Mouse (Mus musculus) MEL-GATA-1-ER (cell line): ENCODE data around the gene Slamf7.

Experiments
- DNase-seq: peaks from one replicate; pipeline ENCODE4 v3.0.0-alpha.2; 2012; ENCODE audit warnings: low read depth; ENCODE audit errors: extremely low read depth

Gene Slamf7

GRCm38 (mm10) chr1:171637101-171637500 lies 15.7 kb downstream of the Slamf7 start:
- no peak for DNase-seq

- DNase-seq: no peak
These were observed 17.1 kb downstream of the Slamf7 start for GRCm38 (mm10) chr1:171635696-171636095.

GRCm38 (mm10) chr1:171631447-171631846 lies 21.4 kb downstream of the Slamf7 start:
- peak; percentile 51 for DNase-seq

DNA sequence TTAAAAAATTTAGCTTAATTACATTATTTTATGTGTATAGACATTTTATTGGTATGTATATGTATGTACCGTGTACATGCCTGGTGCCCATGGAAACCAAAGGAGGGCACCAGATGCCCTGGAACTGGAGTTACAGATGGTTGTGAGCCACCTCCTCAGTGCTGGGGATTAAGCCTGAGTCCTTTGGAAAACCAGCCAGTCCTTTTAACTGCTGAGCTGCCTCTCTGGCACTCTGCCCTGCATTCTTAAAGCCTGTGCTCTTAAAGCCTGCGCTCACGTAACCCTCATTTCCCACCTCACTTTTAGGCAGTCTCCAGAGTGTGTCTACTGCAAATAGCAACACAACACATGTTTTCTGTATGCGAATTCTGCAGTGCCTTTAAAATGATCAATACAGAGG lies 21.9 kb downstream of the Slamf7 start:
- no peak for DNase-seq

DNA sequence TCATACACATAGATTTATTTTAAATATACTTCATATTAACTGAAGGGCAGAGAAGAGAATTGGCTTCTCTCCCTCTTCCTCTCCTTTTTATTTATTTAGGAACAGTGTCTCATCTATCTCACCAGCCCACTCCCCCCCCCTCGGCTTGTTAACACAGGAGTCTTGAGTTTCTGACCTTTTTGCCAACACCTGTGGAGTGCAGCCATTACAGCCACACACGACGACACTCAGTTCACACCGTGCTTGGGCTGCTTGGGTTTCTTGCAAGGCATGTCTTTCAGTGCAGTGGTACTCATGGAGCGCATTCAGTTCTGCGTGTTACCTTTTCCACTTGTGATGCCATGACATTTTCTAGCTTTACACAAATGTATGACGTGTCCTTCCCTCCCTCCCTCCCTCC lies 22.8 kb downstream of the Slamf7 start:
- DNase-seq: no peak

DNA sequence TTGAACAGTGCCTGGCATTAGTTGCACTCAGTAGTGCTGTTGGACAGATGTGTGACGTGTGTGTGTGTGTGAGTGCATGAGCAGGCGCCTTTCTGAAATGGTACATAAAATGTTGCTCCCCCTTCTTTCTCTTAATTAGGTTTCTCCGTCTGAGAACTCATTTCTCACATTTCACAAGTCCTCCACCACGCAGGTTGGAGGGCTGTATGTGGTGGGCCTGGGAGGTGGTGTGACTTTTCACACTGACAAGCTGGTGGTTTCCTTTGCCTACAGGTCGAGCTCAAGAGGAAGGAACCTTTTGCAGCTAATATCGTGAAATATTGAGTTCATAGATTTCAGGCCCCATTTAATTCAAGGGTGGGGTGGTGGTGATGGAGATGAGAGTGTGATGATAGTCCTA lies 23.7 kb downstream of the Slamf7 start:
- DNase-seq: no peak

DNA sequence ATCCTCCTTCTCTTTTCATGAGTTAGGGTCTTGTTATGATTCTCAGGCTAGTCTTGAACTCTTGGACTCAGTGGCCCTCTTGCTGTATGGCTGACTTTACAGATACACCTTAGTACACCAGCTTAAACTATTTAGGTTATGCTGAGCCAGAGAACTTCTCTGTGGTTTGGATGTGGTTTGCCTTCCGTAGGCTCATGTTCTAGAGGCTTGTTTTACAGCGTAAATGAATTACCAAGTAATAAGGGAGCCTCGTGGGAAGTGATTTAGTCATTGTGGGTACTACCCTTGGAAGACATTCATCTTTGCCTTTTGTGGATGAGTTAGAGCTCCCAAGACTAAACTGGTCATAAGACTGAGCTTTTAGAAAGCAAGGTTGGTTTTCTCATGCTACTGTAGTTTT lies 25.0 kb downstream of the Slamf7 start:
- no peak for DNase-seq

DNA sequence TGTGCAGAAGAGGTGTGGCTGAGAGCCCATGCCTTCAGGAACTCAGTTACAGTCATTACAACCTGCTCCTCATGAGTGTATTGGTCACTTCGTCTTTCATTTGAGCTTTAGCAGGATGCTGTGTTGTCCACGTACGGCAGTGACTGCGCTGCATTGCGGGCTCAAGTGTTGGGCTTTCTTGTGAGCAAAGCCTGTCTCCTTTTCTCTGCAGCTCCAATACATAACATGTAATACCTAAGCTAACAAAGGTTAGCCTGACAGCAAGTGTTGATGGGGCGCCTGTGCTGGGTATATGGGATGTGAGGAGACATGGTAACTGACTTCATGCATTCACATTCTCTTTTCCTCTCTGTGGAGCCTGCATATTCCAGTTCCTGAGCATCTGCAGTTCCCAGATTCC lies 32.7 kb downstream of the Slamf7 start:
- DNase-seq: no peak

- no peak for DNase-seq
These were observed 33.2 kb downstream of the Slamf7 start for GRCm38 (mm10) chr1:171619645-171620044.

DNA sequence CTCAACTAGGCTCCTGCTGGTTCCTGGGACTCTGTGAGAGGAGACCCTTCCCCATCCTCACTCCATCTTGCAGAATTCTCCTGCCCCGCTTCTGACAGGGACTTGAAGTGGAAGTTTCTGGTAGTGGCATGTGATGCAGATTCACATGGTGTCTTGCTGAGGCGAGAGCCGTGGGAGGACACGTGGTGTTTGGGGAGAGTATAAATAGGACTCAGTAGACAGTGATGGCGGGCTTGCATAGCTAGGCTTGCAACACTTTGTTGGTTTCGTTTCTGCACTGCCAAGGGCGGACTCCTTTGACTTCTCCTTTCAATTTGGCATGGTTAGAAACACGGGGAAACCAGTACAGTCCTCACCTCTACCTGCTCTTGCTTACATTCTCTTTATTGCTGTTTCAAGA lies 33.8 kb downstream of the Slamf7 start:
- DNase-seq: no peak

DNA sequence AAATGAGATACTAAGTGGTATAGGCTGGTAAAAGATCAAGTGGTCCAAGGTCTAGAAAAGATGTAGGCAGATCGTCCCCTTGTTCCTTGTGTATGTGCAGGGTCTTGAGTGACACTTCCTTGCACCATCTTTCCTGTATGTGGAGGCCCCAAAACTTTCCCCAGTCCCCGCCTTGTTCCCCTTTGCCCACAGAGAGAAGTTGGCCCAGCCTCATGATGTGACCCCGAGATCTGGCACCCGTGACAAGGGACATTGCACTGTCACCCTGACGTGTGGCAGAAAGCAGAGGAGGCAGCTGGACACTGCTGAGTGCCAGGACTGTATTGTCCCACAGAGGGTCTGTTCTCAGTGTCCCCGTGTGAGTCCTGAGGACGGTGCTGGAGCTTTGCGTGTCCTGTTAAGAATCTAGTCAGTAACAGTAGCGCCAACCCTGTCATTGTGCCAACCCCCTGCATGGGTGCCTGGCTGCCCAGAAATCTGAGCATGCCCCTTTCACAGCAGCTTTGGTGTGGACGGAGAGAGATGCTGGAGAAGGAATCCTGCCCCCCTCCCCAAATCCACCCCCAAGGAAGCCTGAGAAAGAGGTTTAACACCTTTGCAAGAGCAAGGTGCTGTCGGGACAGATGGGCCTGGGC lies 35.8 kb downstream of the Slamf7 start:
- no peak for DNase-seq

- DNase-seq: peak; percentile 26
These were observed 38.9 kb downstream of the Slamf7 start for GRCm38 (mm10) chr1:171613962-171614361.

DNA sequence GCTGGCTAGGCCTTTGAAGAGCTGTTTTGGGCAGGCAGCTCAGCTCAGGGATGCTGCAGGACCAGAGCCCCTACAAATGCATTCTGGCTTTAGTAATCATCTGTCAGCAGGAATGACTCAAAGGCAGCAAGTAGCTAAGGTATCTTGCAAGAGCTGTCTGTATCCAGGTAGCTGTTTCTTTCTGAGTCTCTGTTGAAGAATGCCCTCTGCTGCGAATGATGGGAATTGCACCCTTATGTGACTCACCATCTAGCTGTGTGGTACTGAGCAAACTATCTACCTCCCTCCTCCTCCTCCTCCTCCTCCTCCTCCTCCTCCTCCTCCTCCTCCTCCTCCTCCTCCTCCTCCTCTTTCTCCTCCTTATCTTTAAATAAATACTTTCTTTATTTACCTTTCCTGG lies 42.1 kb downstream of the Slamf7 start:
- peak; percentile 41 for DNase-seq

GRCm38 (mm10) chr1:171610026-171610425 lies 42.8 kb downstream of the Slamf7 start:
- peak; percentile 52 for DNase-seq

- peak; percentile 45 for DNase-seq
These were observed 45.7 kb downstream of the Slamf7 start, which contains the start of gene Ly9 for GRCm38 (mm10) chr1:171607176-171607575. TSS of gene Ly9 (minus strand) at chr1:171607410.

GRCm38 (mm10) chr1:171606656-171607055 lies 46.2 kb downstream of the Slamf7 start:
- DNase-seq: no peak

DNA sequence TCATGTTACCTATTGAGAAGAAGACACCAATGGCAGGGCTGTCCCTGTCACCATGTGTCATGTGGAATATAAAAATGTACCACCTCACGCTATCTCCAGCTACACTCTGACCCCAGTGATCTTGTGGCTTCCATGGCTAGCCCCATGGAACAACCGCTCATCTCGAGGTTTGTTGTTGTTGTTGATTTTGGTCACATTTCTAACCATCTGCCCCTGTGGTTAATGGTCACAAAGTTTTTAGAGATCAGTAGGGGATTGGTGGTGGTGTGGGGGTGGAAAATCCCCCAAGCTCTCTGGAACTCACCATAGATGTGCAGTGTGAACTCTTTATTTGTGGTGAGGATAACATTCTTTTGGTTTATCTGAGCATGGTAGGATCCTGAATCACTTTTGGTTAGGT lies 48.1 kb downstream of the Slamf7 start:
- no peak for DNase-seq

GRCm38 (mm10) chr1:171584584-171584983 lies 68.3 kb downstream of the Slamf7 start:
- DNase-seq: peak; percentile 85
